Mouse (Mus musculus) heart, adult 8-10 months (tissue): ENCODE measurements at regions not wholly inside any gene's neighbourhood (a gene's known extent, or its start where the extent isn't known, plus 50 kb on each side); places are given as distances from the start of the nearest gene placed in this dataset.
"Not testable (repeated sequence)": the region's sequence is repeated elsewhere in the genome, so short reads cannot be mapped to it uniquely, and the experiment has no call there.

ENCODE experiments used
- DNase-seq: peaks from one replicate; pipeline ENCODE4 v3.0.0; 2022; ENCODE audit warnings: low spot score

DNA sequence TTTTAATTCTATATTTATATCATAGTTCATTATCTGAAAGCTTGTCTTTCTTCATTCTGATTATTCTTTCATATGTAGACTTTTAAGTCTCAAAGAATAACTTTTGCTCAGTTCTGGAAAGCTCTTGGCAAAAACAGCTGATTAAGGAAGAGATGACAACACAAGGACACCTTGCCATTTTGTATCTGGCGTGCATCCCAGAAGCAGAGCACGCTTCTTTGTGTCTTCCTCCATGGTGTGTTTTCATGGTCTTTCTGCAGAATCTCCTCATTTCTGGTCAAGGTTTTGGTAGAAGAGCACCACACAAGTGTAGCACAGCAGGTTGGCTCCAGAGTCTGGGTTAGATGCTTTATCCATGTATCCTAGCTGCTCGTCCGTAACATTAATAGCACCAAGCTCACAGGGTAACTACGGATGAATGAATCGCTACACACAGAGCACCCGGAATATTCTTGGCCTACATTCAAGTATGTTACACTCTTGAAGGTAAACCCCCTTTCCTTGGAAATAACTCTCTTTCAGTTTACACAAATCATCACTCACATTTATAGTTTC, 148.9 kb upstream of the Ddhd1 start:
- no peak for DNase-seq

DNA sequence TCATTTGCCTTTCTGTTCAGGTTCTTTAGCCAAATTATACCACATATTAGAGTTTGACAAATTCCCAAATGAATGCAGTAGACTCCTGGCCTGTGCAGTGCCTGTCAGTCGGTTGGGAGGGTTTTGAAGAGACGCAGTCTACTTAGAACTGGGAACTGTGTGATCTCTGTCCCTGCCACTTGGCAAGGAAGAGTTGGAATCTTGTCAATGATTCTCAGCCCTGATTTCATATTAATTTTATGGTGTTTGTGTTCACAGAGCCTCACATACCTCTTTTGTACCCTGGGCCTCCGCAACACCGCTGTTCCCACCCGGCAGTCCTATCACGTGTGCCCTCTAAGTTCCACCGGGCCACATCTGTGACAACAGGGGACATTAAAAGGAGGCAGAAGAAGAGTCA, 149.8 kb upstream of the Ddhd1 start:
- no peak for DNase-seq

DNA sequence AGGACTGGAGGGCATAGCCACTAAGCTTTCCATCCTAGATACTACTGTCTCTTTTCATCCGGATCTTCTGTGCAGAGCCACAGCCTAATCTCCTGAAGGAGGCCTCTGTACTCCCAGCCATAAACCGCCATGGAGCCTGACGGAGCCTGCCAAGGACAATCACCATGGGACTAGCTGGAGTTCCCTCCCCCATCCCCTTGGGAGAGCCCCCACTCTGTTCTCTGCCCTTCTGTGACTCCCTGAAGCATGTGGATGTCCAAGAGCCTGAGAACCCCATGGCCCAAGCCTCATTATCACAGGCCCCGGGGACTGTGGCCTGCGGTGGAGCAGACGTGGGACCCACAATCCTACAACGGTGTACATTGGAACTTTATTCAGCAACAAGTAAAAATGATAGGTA, 151.5 kb upstream of the Ddhd1 start:
- DNase-seq: no peak

DNA sequence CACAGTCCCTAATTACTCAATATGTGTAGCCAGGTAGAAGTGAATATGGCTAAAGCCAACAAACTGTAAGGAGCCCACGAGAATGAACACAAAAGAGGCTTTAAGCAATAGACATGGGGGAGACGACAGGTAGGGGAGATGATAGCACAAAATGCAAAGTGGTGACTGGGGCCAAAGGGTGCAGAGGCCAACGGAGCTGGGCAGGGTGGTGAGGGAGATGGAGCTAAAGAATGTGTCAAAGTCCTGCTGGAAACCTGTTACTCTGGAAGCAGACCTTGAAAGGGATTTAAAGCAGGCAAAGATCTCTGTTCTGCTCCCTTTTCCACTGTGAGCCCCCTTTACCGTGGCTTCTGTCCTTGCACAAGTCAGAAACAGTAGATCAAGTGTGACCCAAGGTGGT, 152.2 kb upstream of the Ddhd1 start:
- DNase-seq: no peak

DNA sequence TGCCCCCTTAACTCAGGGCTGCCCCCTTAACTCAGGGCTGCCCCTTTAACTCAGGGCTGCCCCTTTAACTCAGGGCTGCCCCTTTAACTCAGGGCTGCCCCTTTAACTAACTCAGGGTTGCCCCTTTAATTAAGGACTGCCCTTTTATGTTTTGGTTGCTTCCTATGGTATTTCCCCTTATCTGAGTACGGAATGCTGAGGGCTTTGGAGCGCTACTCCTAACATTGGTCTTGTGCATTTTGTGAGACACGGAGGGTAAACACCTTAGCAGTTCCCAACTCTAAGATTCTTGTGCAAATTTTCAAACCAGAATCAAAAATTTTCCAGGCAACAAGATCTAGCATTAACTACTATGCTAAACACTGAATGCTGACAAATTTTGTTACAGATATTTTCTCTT, 152.7 kb upstream of the Ddhd1 start:
- no peak for DNase-seq

DNA sequence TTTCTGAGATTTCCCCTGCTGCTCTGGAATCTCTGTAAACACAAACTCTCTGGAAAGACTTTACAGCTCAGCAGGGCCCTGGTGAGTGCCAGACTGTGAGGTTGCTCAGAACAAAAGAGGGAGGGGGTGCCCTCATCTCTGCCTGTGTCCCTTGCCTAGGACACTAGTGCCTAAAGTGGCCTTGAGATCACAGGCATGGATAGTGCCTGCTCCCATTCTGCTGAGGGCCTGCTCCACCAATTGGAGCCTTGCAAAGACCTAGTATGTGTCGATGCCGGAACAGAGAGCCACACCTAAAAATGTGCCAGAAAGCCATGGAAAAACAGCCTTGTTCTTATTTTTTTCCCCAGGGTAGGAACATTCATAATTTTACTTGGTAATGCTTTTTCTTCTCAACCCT, 157.7 kb upstream of the Ddhd1 start:
- DNase-seq: no peak

DNA sequence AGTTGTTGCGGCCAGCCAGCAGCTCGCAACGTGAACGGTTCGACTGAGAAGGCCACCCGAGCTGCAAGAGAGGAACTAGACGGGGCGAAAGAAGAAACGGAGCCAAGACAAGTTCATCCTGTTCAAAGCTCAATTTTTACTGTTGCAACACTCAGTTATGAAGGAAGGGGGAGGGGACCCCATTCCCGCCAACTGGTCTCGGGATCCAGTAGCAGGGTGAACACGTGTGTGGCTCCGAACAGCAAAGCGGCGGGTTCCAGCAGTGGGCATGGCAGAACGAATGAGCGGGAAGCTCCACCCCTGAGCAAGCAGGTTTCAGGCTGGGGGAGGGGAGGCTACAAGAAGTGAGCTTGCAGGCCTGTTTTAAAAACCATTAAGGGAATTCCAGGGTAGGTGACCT, 158.7 kb upstream of the Ddhd1 start:
- DNase-seq: not testable (repeated sequence)

DNA sequence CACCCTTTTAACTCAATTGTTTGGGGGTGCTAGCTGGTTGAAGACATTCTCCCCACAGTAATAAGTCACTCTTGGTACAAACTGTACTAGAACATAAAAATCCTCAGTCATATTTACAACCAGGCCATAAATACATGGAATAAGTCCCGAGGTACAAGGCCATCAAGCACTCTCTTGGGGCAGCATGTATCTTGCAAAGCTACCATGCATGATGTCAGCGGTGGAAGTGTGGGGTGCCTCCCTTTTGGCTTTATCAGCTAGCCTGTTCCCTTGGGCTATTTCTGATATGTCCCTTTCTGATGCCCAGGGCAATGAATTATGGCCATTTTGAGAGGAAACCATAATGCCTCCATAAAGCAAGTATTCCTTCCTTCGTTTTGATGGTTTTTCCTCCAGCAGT, 159.8 kb upstream of the Ddhd1 start:
- DNase-seq: no peak

DNA sequence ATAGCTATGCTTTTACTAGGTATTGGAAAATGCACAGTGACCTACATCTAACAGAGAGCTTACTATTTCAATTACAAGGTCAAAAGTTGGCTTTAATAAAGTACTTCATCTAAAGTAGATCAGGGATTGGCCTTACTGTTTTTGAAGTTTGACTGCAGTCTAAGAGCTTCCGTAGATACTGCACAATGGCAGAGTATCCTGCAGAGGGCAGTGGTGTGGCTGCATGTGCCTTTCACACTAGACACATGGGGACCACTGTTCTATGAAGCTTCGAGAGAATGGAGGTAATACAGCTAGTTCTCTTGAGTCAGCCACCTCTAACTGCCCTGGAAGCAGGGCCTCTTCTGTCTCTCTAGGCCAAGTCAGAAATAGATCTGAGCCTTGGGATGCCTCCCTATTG, 166.7 kb upstream of the Ddhd1 start:
- no peak for DNase-seq

DNA sequence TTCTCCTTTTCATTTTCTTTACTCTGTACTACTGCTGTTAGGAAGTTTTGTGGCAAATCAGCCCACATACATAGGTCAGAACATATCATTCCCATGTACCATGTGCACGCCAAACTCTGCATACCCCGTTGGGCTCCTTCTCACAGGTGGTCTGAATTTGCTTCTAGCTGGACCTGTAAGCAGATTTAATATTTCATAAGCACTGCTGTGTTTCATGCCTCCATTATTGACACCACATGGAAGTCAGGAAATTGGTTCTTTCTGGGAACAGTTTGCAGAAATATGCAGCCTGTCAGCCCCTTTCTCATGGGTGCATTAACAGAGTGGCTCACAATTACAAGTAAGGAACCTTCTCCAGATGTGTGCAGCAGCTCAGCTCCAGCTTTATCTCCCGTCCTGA, 168.1 kb upstream of the Ddhd1 start:
- DNase-seq: no peak

DNA sequence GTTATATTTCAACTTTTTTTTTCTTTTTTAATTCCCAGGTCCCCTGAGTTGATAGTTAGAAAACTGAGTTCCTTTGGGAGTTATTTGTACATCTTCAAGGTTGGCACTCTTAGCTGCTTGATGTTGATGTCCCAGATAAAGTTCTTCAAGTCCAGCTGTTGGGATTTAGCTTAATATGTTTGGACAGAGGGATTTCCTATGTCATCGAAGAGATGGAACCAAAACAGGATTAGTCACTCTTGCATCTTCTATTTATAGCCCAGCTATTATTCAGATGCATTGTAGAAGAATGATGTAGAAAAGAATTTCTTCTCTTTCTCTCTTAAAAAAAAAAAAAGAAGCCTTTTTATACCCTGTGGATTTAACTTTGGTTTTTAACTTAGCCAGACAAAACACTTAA, 169.2 kb upstream of the Ddhd1 start:
- no peak for DNase-seq

DNA sequence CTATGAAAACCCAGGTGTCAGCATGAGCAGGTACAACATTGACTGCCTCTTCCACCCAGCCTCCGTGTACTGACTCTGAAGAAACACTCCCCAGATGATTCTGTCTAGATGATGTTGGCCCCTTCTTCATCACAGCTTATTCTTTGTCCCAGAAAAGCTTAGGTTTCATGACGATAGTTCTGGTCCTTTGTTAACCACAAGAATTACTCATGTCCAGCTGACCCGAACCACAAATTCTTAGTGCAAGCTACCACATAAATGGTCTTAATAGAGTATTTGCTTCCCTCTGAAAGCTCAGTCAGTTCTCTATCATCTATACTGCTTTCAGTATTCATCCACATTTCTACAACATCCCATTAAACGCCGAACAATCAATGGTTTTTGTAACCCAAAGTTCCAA, 172.5 kb upstream of the Ddhd1 start:
- DNase-seq: no peak

DNA sequence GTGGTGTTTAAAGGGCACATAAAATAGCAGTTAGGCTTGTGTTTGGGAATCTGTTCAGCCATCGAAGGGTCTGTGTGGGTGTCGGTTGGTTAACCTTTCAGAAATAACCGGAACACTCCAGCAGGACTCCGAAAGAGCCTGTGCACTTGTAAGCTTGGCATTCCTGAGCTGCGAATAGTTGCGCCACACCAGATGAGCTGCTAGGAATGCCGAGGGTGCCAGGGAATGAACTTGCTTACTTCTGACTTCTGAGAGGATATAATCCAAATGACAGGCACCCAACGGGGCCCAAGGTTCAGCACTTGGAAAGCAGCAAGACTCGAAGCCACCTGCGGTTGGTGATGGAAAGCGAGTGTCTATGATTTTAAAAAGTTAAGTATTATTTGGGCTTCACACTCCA, 179.1 kb upstream of the Ddhd1 start:
- no peak for DNase-seq

DNA sequence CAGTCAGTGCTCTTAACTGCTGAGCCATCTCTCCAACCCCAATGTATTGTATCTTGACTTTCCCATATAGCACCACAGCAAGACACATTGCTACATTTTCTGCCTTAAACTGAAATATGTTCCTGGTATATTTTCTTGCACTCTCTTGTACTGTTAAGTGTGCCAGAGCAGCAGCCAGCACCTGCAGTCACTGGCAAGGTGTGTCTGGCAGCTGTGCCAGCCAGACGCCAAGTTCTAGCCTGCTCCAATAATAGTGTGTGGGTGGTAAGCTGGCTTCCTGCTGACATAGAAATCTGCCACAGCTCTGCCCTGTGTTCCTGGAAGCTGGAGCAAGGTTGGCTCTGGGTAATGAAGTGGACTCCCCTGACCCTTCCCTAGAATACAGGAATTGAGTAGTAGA, 185.9 kb upstream of the Ddhd1 start:
- DNase-seq: no peak

DNA sequence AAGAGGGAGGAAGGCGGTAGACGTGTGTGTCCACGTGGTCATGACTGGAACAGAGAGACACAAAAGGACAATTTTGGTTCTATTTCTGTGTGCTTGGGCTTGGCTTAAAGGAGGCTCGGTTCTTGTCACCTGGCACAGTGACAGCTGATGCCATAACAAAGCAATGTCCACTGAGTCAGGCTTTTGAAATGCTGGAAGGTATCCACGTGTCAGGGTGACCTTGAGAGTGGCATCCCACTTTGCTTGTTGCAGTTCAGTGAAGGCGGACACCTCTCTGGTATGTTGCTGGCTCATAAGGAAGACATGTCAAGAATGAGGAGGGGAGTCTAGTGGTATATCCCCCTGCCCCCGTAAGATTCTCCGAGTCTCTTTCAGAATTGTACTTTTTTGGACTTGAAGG, 192.6 kb upstream of the Ddhd1 start:
- no peak for DNase-seq

DNA sequence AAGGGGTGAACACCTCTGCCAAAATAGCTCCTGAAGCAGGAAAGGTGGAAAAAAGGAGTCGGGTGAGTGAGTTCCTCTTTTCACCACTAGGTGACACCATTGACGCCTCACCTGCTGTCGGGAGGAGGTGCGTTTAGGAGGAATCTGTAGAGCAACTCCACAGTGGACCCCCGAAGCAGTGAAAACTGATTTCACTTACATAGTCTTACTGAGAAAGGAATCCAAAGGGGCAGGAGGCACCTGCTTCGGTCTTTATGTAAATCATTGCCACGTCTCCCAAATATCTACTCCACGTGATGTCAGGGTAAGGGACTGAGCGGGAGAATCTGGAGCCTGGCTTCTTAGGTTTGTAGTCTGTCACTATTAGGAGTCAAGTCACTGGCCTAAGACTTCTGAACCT, 220.5 kb upstream of the Ddhd1 start:
- DNase-seq: peak; percentile 16

DNA sequence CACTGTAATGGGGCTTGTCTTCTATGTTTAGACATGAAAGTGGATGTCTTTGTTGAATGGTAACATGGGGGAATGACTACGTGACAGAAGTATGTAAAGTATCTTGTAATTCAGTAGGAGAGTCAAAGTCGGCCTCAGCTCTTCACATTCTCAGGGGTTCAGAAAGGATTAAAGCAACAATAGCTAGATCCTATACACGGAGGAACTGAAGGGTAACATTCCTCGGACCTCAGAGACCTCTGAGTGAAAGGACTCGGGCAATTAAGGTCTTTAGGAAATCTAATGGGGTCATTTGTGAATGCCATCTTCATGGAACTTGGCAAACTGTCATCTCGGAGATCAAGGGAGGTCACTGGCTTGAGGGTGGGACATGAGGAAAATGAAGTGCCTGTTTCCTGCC, 262.8 kb upstream of the Ddhd1 start:
- DNase-seq: no peak

DNA sequence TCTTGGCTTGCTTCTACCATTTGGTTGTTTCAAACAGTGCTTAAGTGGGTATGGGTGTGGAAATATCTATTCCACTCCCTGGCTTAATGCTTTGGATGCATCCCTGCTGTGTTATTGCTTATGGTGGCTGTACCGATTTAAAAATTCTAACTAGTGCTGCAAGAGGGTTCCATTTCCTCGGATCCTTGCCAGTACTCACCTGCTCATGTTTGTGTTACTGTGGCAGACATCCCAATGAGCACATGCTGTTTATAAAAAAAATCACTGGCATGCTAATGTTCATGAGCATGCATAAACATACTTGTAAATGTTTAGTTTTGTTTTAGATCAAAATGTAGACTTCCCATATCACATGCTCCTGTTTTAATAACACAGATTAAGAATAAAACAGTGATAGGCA, 285.6 kb upstream of the Ddhd1 start:
- DNase-seq: no peak

DNA sequence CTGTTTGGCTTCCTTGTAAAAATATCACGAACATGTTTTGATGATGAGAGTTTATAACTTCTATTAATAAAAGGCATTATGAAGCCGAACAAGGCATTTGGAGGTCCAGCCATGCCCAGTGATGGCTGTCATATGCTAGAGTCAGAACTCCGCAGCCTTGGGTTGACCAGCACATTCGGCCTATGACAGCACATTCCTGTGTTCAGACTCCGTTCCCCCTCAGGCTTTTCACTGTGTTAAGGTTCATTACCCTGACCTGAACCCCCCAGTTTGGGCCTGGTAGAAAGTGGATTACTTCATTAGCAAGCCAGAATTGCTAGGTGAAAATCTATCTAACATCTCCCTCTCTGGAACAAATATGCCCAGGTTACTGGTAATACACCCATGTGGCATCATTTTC, 286.2 kb upstream of the Ddhd1 start:
- no peak for DNase-seq

DNA sequence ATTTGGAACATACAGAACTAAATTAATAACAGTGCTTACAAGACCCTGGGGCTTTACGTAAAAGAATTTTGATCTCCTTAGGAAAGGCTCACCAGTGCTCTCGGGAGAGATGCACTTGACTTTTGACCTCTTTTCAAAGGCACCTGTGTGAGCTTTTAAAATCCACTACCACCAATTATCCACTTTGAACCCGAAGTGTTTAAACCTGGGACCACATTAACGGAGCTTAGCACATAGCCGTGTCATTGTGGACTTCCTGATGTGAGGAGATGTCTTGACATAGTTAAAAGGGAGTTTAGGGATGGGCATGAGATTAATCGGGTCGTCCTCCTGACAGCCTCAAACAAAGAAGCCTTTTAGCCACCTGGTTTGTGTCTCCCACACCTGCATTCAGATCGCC, 286.6 kb upstream of the Ddhd1 start:
- no peak for DNase-seq

DNA sequence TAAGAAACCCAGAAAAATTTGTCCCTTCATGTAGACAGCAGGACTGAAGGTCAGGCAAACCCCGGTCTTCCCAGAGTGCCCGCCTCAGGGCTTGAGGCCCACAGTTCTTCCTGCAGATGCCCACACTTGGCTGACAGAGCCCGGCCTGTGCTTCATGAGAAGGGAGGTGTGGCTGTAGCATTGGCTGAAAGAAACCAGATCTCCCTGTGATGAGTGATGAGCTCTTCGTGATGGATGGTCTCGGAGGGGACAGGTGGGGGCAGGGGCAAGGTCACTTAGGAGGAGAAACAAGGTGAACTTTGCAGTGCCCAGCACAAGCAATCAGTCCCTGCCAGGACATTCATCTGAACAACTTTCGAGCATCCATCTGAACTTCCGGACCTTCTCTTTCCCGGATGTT, 298.7 kb upstream of the Ddhd1 start:
- DNase-seq: no peak

DNA sequence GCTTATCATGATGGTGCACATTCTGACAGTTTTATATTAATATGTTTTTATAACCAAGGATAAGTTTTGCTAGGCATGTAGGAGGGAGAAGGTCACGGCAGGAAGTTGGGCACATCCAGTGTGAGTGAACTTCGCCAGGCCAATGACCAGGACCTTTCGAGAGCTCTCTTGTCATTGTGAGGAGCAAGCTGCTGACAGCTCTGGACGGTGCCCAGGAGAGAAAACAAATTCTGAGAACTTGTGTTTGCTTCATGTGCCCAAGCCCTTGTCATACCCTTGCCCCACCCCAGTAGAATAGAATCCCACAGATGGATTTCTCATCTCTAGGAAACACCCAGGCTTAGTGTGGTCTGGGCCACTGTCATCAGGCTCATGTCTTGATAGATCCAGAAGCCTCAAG, 304.5 kb upstream of the Ddhd1 start:
- DNase-seq: peak; percentile 24

DNA sequence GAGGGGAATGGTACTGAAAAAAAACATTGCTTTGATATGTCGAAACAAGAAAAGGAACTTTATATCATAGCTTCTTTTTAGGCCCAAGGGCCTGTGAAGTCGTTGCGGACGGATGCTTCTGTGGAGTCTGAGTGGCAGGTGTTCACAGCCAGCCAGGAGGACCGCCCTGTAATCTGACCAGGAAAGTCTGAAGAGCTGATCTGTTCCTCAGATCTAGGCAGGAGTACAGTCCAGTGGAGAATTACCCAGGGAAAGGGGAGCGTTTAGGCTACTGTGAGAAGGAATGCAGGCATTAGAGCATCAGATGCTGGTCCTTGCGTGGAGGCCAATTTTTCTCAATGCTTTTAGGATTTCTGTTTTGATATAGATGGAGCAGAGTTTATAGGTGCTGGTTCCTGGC, 306.1 kb upstream of the Ddhd1 start:
- no peak for DNase-seq

DNA sequence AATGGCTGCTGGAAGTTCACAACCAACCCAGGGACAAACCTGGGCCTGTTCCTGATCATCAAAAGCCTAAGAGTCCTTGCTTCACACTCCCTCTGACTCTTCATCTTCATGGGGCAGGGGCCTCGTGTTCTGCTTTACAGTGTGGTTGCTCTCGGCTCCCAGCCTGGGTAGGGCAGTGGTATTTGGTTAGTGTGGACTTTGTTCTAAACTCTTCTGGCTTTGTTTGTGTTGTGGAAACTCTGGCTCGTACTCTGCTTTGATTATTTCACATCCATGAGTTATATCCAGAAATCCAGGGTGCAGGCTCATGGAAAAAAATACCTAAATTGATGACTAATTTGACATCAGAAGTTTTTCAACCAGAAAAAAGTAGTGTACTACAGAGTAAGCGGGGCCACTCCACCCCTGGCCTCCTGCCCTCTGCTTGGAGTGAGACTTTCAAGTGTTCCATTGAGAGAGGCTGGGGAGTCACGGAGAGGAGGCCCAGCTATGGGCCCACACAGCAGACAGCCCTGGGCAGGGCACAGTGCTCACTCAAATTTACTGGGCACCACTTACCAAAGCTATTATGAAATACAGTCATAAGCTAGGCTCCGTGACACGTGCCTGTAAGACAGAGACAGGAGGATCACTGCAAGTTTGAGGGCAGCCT, 325.4 kb upstream of the Ddhd1 start:
- DNase-seq: peak; percentile 9
